Mouse (Mus musculus): ENCODE results near the gene AI854703. TPM values are rescaled to one million over a fixed set of nuclear protein-coding genes. Genes with fewer than 3 reads are reported as not detected.

AI854703 gene
- polyA plus RNA-seq, 1 experiment: not detected

GRCm38 (mm10) chr6:48679701-48680100 lies 53.1 kb downstream of the AI854703 start:
- Histone ChIP-seq H3K4me1 (ENCODE audit: control insufficient read depth, insufficient read depth, low read length) (peaks cover 7% of the 10 kb centered on the region; the same call in 1 of the 2 replicates), H3K27ac (ENCODE audit: control insufficient read depth, insufficient read depth, low read depth, low read length, poor library complexity) (no peak overlapping the region), H3K4me3 (replicated peaks; ENCODE audit: control insufficient read depth, low read depth, low read length) (no peak overlapping the region)
- TF ChIP-seq CTCF (IDR thresholded peaks at IDR 0.05; ENCODE audit: control insufficient read depth, insufficient read depth, low read length): no peak
- 63% methylated on average over 6 of the region's 6 CpGs for WGBS

- H3K4me3 ChIP-seq (replicated peaks; ENCODE audit: control insufficient read depth, low read depth, low read length): no peak overlapping the region
- no peak overlapping the region for H3K27ac ChIP-seq (ENCODE audit: control insufficient read depth, insufficient read depth, low read depth, low read length, poor library complexity)
- TF ChIP-seq POLR2A (IDR thresholded peaks at IDR 0.05; ENCODE audit: borderline replicate concordance, control insufficient read depth, low read depth, low read length) (no peak), CTCF (IDR thresholded peaks at IDR 0.05; ENCODE audit: control insufficient read depth, insufficient read depth, low read length) (no peak)
- 54% methylated on average over 5 of the region's 5 CpGs for WGBS
- peaks cover 6% of the 10 kb centered on the region; the same call in 1 of the 2 replicates for H3K4me1 ChIP-seq (ENCODE audit: control insufficient read depth, insufficient read depth, low read length)
Measured at GRCm38 (mm10) chr6:48680421-48680820, 53.9 kb downstream of the AI854703 start.

- 17% methylated on average over 3 of the region's 3 CpGs for WGBS
Measured at GRCm38 (mm10) chr6:48681472-48682090, 55.0 kb downstream of the AI854703 start.

GRCm38 (mm10) chr6:48682271-48682670 lies 55.7 kb downstream of the AI854703 start:
- Histone ChIP-seq H3K4me3 (replicated peaks; ENCODE audit: control insufficient read depth, low read depth, low read length) (no peak overlapping the region), H3K27ac (ENCODE audit: control insufficient read depth, insufficient read depth, low read depth, low read length, poor library complexity) (no peak overlapping the region), H3K4me1 (ENCODE audit: control insufficient read depth, insufficient read depth, low read length) (peaks cover 7% of the 10 kb centered on the region; the same call in 1 of the 2 replicates)
- no peak for TF ChIP-seq CTCF (IDR thresholded peaks at IDR 0.05; ENCODE audit: control insufficient read depth, insufficient read depth, low read length)
- TF ChIP-seq POLR2A (IDR thresholded peaks at IDR 0.05; ENCODE audit: borderline replicate concordance, control insufficient read depth, low read depth, low read length): no peak
- 65% methylated on average over 4 of the region's 4 CpGs for WGBS

More at GRCm38 (mm10) chr6:48681472-48682090, 55.0 kb downstream of the AI854703 start:
- TF ChIP-seq POLR2A (IDR thresholded peaks at IDR 0.05; ENCODE audit: borderline replicate concordance, control insufficient read depth, low read depth, low read length) (no peak), CTCF (IDR thresholded peaks at IDR 0.05; ENCODE audit: control insufficient read depth, insufficient read depth, low read length) (no peak)
- peaks cover 6% of the 10 kb centered on the region; the same call in 1 of the 2 replicates for H3K4me1 ChIP-seq (ENCODE audit: control insufficient read depth, insufficient read depth, low read length)
- H3K4me3 ChIP-seq (replicated peaks; ENCODE audit: control insufficient read depth, low read depth, low read length): no peak overlapping the region
- no peak overlapping the region for H3K27ac ChIP-seq (ENCODE audit: control insufficient read depth, insufficient read depth, low read depth, low read length, poor library complexity)

Other genes with a start within 250 kb of the AI854703 start
- gene Krba1, start 231.2 kb upstream of the AI854703 start, polyA plus RNA-seq (2011; ENCODE audit: insufficient read depth, insufficient read length, low replicate concordance, missing spikeins): 1.7 and 5.7 TPM in 2 replicates
- gene Zfp467, start 180.9 kb upstream of the AI854703 start, polyA plus RNA-seq (2011; ENCODE audit: insufficient read depth, insufficient read length, low replicate concordance, missing spikeins): 3.2 and 9.0 TPM in 2 replicates
- 0.25 and 0.27 TPM in 2 replicates for gene Sspo, start 178.5 kb upstream of the AI854703 start, polyA plus RNA-seq (2011; ENCODE audit: insufficient read depth, insufficient read length, low replicate concordance, missing spikeins)
- 2.2 TPM in 1 of 2 replicates, not detected in the other for gene Atp6v0e2, start 89.1 kb upstream of the AI854703 start, polyA plus RNA-seq (2011; ENCODE audit: insufficient read depth, insufficient read length, low replicate concordance, missing spikeins)
- 2.2 and 4.9 TPM in 2 replicates for gene Lrrc61, start 72.0 kb upstream of the AI854703 start, polyA plus RNA-seq (2011; ENCODE audit: insufficient read depth, insufficient read length, low replicate concordance, missing spikeins)
- gene Rarres2, start 54.0 kb upstream of the AI854703 start, polyA plus RNA-seq (2011; ENCODE audit: insufficient read depth, insufficient read length, low replicate concordance, missing spikeins): 6.9 and 9.2 TPM in 2 replicates
- not detected in 2 replicates for gene Gm45021, start 37.2 kb upstream of the AI854703 start, polyA plus RNA-seq (2011; ENCODE audit: insufficient read depth, insufficient read length, low replicate concordance, missing spikeins)
- gene Repin1, start 32.9 kb upstream of the AI854703 start, polyA plus RNA-seq (2011; ENCODE audit: insufficient read depth, insufficient read length, low replicate concordance, missing spikeins): 3.4 and 5.5 TPM in 2 replicates
- gene Gm44965, start 32.8 kb upstream of the AI854703 start, polyA plus RNA-seq (2011; ENCODE audit: insufficient read depth, insufficient read length, low replicate concordance, missing spikeins): not detected in 2 replicates
- gene Zfp775, start 24.7 kb upstream of the AI854703 start, polyA plus RNA-seq (2011; ENCODE audit: insufficient read depth, insufficient read length, low replicate concordance, missing spikeins): 0.40 and 1.1 TPM in 2 replicates
- gene Gimap8, start 20.5 kb downstream of the AI854703 start, polyA plus RNA-seq (2011; ENCODE audit: insufficient read depth, insufficient read length, low replicate concordance, missing spikeins): 8.3 and 15.1 TPM in 2 replicates
- gene Gimap9, start 49.4 kb downstream of the AI854703 start, polyA plus RNA-seq (2011; ENCODE audit: insufficient read depth, insufficient read length, low replicate concordance, missing spikeins): 13.5 and 26.0 TPM in 2 replicates
- gene Gimap4, start 57.8 kb downstream of the AI854703 start, polyA plus RNA-seq (2011; ENCODE audit: insufficient read depth, insufficient read length, low replicate concordance, missing spikeins): 20.7 and 41.0 TPM in 2 replicates
- gene Gimap6, start 81.5 kb downstream of the AI854703 start, polyA plus RNA-seq (2011; ENCODE audit: insufficient read depth, insufficient read length, low replicate concordance, missing spikeins): 45.1 and 77.9 TPM in 2 replicates
- 15.2 TPM in 1 of 2 replicates, not detected in the other for gene Gm28053, start 91.8 kb downstream of the AI854703 start, polyA plus RNA-seq (2011; ENCODE audit: insufficient read depth, insufficient read length, low replicate concordance, missing spikeins)
- gene Gimap7, start 91.9 kb downstream of the AI854703 start, polyA plus RNA-seq (2011; ENCODE audit: insufficient read depth, insufficient read length, low replicate concordance, missing spikeins): 3.6 and 5.2 TPM in 2 replicates
- gene Gimap1, start 112.3 kb downstream of the AI854703 start, polyA plus RNA-seq (2011; ENCODE audit: insufficient read depth, insufficient read length, low replicate concordance, missing spikeins): 19.3 and 26.4 TPM in 2 replicates
- 4.7 and 7.9 TPM in 2 replicates for gene Gimap5, start 119.4 kb downstream of the AI854703 start, polyA plus RNA-seq (2011; ENCODE audit: insufficient read depth, insufficient read length, low replicate concordance, missing spikeins)
- gene Gimap3, start 144.1 kb downstream of the AI854703 start, polyA plus RNA-seq (2011; ENCODE audit: insufficient read depth, insufficient read length, low replicate concordance, missing spikeins): 15.3 and 36.7 TPM in 2 replicates
- 17.9 and 24.6 TPM in 2 replicates for gene Tmem176a, start 214.2 kb downstream of the AI854703 start, polyA plus RNA-seq (2011; ENCODE audit: insufficient read depth, insufficient read length, low replicate concordance, missing spikeins)
- gene Tmem176b, start 214.7 kb downstream of the AI854703 start, polyA plus RNA-seq (2011; ENCODE audit: insufficient read depth, insufficient read length, low replicate concordance, missing spikeins): 17.2 and 26.5 TPM in 2 replicates
- not detected in 2 replicates for gene Aoc1, start 246.1 kb downstream of the AI854703 start, polyA plus RNA-seq (2011; ENCODE audit: insufficient read depth, insufficient read length, low replicate concordance, missing spikeins)